Mouse (Mus musculus) ES-E14 (cell line): Measurements from ENCODE around the gene Borcs6.

ENCODE experiments used
- CHD2 ChIP-seq: IDR thresholded peaks from 2 replicates; pipeline ENCODE4 v1.6.1; 2014; ENCODE audit warnings: mild to moderate bottlenecking, low read depth, low read length, inconsistent platforms
- MAFK ChIP-seq: IDR thresholded peaks from 2 replicates; pipeline ENCODE4 v1.6.1; 2014; ENCODE audit warnings: mild to moderate bottlenecking, low read depth, low read length, inconsistent platforms; ENCODE audit not compliant: insufficient read depth
- ZNF384 ChIP-seq: IDR thresholded peaks from 2 replicates; pipeline ENCODE4 v1.6.1; 2012; ENCODE audit warnings: low read depth, low read length, inconsistent platforms

- TF ChIP-seq ZNF384 (no peak), MAFK (no peak), CHD2 (no peak)
These were observed 476 bp downstream of the Borcs6 start for GRCm38 (mm10) chr11:69059975-69060411.
